Mouse (Mus musculus): ENCODE data around the gene Otulinl. TPM values are rescaled to one million over a fixed set of nuclear protein-coding genes. Genes with fewer than 3 reads are reported as not detected.

Gene Otulinl
- polyA plus RNA-seq, 1 experiment from 2014 or later, result 9.1 TPM

- Histone ChIP-seq H3K36me3 (ENCODE audit: control insufficient read depth, insufficient read depth, low read length) (peaks cover 7% of the 10 kb centered on the region), H3K9me3 (ENCODE audit: control insufficient read depth, low read length) (no peaks in the 10 kb centered on the region), H3K27ac (replicated peaks; ENCODE audit: low read depth, low read length) (no peak overlapping the region), H3K4me3 (ENCODE audit: low read depth, low read length) (no peak overlapping the region), H3K4me1 (ENCODE audit: control insufficient read depth, insufficient read depth, low read length) (no peaks in the 10 kb centered on the region), H3K9ac (ENCODE audit: low read length) (no peak overlapping the region), H3K4me2 (ENCODE audit: low read depth, severe bottlenecking) (no peak overlapping the region), H3K27me3 (ENCODE audit: control insufficient read depth, insufficient read depth, low read length) (no peaks in the 10 kb centered on the region)
- ATAC-seq (ENCODE audit: insufficient number of reproducible peaks, low FRiP score, low TSS enrichment, low read depth), result no peak
- peak; percentile 67 for DNase-seq (ENCODE audit: low spot score)
- 65% methylated on average over 6 of the region's 6 CpGs for WGBS
Observed at GRCm38 (mm10) chr15:27612533-27613221, 68.7 kb downstream of the Otulinl start.

GRCm38 (mm10) chr15:27609554-27609953 is 71.8 kb downstream of the Otulinl start:
- Histone ChIP-seq H3K4me1 (ENCODE audit: control insufficient read depth, insufficient read depth, low read length) (no peaks in the 10 kb centered on the region), H3K27ac (replicated peaks; ENCODE audit: low read depth, low read length) (no peak overlapping the region), H3K27me3 (ENCODE audit: control insufficient read depth, insufficient read depth, low read length) (no peaks in the 10 kb centered on the region), H3K9me3 (ENCODE audit: control insufficient read depth, low read length) (no peaks in the 10 kb centered on the region), H3K4me3 (ENCODE audit: low read depth, low read length) (no peak overlapping the region), H3K4me2 (ENCODE audit: low read depth, severe bottlenecking) (no peak overlapping the region; the same call in 1 of the 2 replicates), H3K9ac (ENCODE audit: low read length) (no peak overlapping the region), H3K36me3 (ENCODE audit: control insufficient read depth, insufficient read depth, low read length) (peaks cover 7% of the 10 kb centered on the region)
- 76% methylated on average over 4 of the region's 4 CpGs for WGBS
- ATAC-seq (ENCODE audit: insufficient number of reproducible peaks, low FRiP score, low TSS enrichment, low read depth) (no peak), DNase-seq (ENCODE audit: low spot score) (no peak)

DNA sequence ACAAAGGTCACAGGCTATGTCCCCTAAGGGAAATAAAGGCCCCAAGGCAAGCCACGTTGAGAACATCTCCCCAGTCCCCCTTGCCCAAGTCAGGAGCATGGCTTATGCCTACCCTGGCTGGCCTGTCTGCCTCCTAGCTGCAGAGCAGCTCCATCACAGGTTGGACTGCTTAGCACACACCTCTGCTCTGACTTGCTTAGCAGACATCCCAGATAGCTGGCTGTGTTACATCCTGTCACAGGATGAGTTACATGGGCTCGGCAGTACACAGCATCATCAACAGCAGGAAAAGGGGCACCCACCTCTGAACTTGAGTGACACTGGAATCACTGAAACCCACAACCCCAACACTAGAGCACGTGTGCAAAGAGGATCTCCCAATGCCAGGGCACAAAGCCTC is 76.1 kb downstream of the Otulinl start:
- H3K4me1 ChIP-seq (ENCODE audit: control insufficient read depth, insufficient read depth, low read length), result no peaks in the 10 kb centered on the region
- H3K4me3 ChIP-seq (ENCODE audit: low read depth, low read length), result no peak overlapping the region
- WGBS, result 75% methylated on average over 3 of the region's 3 CpGs
- no peak overlapping the region for H3K9ac ChIP-seq (ENCODE audit: low read length)
- no peaks in the 10 kb centered on the region for H3K36me3 ChIP-seq (ENCODE audit: control insufficient read depth, insufficient read depth, low read length)
- no peak overlapping the region for H3K27ac ChIP-seq (replicated peaks; ENCODE audit: low read depth, low read length)
- no peak for ATAC-seq (ENCODE audit: insufficient number of reproducible peaks, low FRiP score, low TSS enrichment, low read depth)
- H3K27me3 ChIP-seq (ENCODE audit: control insufficient read depth, insufficient read depth, low read length), result no peaks in the 10 kb centered on the region
- DNase-seq (ENCODE audit: low spot score), result no peak
- no peak overlapping the region for H3K4me2 ChIP-seq (ENCODE audit: low read depth, severe bottlenecking)
- no peaks in the 10 kb centered on the region for H3K9me3 ChIP-seq (ENCODE audit: control insufficient read depth, low read length)

Other genes starting within 250 kb of the Otulinl start
- 2.9 and 3.4 TPM in 2 replicates for gene Ank, start 214.9 kb downstream of the Otulinl start, polyA plus RNA-seq (2014; fragmentation: Nextera tagmentation; extraction: Ambion mirVana)
- gene Otulin, start 50.9 kb downstream of the Otulinl start, polyA plus RNA-seq (2014; fragmentation: Nextera tagmentation; extraction: Ambion mirVana), result 37.8 and 38.0 TPM in 2 replicates

Measured in limb, embryonic 11.5 days (tissue).